Mouse (Mus musculus) stomach, embryonic 14.5 days (tissue): ENCODE results near the gene Smyd1. TPM values are rescaled to one million over a fixed set of nuclear protein-coding genes. Genes with fewer than 3 reads are reported as not detected.

Experiments
- ATAC-seq: fragments of 200-750 bp; cut with Nextera tagmentation; 2 replicates; pipeline ENCODE4 v1.8.0; 2017; ENCODE audit warnings: low read depth, moderate TSS enrichment; ENCODE audit not compliant: insufficient number of reproducible peaks, insufficient read depth, low FRiP score
- H3K27ac ChIP-seq: fragments of 300-500 bp; sonication (generic); 2 replicates; pipeline ENCODE4 v1.5.1; 2014; ENCODE audit warnings: mild to moderate bottlenecking, low read length, moderate library complexity, mixed read lengths
- H3K27me3 ChIP-seq: fragments of 300-500 bp; sonication (generic); 2 replicates; pipeline ENCODE4 v1.6.1; 2014; ENCODE audit warnings: low read length, control low read depth, mixed read lengths; ENCODE audit not compliant: control insufficient read depth, insufficient read depth
- H3K36me3 ChIP-seq: fragments of 300-500 bp; sonication (generic); 2 replicates; pipeline ENCODE4 v1.6.1; 2014; ENCODE audit warnings: mild to moderate bottlenecking, control low read depth, low read length, moderate library complexity, mixed read lengths; ENCODE audit not compliant: control insufficient read depth, insufficient read depth
- H3K4me1 ChIP-seq: fragments of 300-500 bp; sonication (generic); 2 replicates; pipeline ENCODE4 v1.6.1; 2014; ENCODE audit warnings: low read length, control low read depth, mixed read lengths; ENCODE audit not compliant: control insufficient read depth, insufficient read depth
- H3K4me2 ChIP-seq: fragments of 300-500 bp; sonication (generic); replicated peaks from 2 replicates; pipeline ENCODE4 v1.6.1; 2014; ENCODE audit warnings: low read depth, low read length, control low read depth
- H3K4me3 ChIP-seq: fragments of 300-500 bp; sonication (generic); 2 replicates; pipeline ENCODE4 v1.5.1; 2014; ENCODE audit warnings: low read depth, low read length, control low read depth
- H3K9ac ChIP-seq: fragments of 300-500 bp; sonication (generic); replicated peaks from 2 replicates; pipeline ENCODE4 v1.6.1; 2014; ENCODE audit warnings: low read depth, mild to moderate bottlenecking, control low read depth, low read length, moderate library complexity, mixed read lengths
- H3K9me3 ChIP-seq: fragments of 300-500 bp; sonication (generic); 2 replicates; pipeline ENCODE4 v1.6.1; 2016; ENCODE audit warnings: low read depth, low read length, control low read depth; ENCODE audit not compliant: control insufficient read depth
- WGBS: fragments of 180-500 bp; shearing (Covaris S2); extraction: QIAGEN DNeasy Blood & Tissue Kit; methylation state at CpG from one replicate; pipeline ENCODE4 v1.1.7; 2014; 5-methylcytosine and 5-hydroxymethylcytosine counted together
- polyA plus RNA-seq: library from polyadenylated mRNA; unstranded; fragments of >200 nt; fragmentation: Nextera tagmentation; extraction: Ambion mirVana; gene quantifications from 2 replicates; pipeline ENCODE4 v1.2.1, GENCODE M21; 2014

Smyd1 gene
- polyA plus RNA-seq, 1 experiment from 2014 or later = 0.78 TPM

- no peak overlapping the region for H3K9ac ChIP-seq
- H3K4me3 ChIP-seq = no peak overlapping the region
- H3K9me3 ChIP-seq = no peaks in the 10 kb centered on the region
- 81% methylated on average over 2 of the region's 2 CpGs for WGBS
- no peak overlapping the region for H3K4me2 ChIP-seq
- H3K4me1 ChIP-seq = no peaks in the 10 kb centered on the region
- no peaks in the 10 kb centered on the region for H3K36me3 ChIP-seq
- no peak for ATAC-seq
- H3K27ac ChIP-seq = no peak overlapping the region
- H3K27me3 ChIP-seq = no peaks in the 10 kb centered on the region
Measured at GRCm38 (mm10) chr6:71208691-71209090, 113.3 kb downstream of the Smyd1 start.

GRCm38 (mm10) chr6:71204166-71204565 is 117.9 kb downstream of the Smyd1 start:
- Histone ChIP-seq H3K4me1 (no peaks in the 10 kb centered on the region), H3K9ac (no peak overlapping the region), H3K27me3 (no peaks in the 10 kb centered on the region), H3K36me3 (no peaks in the 10 kb centered on the region), H3K27ac (no peak overlapping the region), H3K4me2 (no peak overlapping the region), H3K9me3 (no peaks in the 10 kb centered on the region), H3K4me3 (no peak overlapping the region)
- ATAC-seq = no peak
- 83% methylated on average over 8 of the region's 8 CpGs for WGBS

- no peak overlapping the region for H3K4me2 ChIP-seq
- H3K9ac ChIP-seq = no peak overlapping the region
- H3K4me1 ChIP-seq = no peaks in the 10 kb centered on the region
- WGBS = 73% methylated on average over 5 of the region's 5 CpGs
- no peaks in the 10 kb centered on the region for H3K36me3 ChIP-seq
- H3K9me3 ChIP-seq = no peaks in the 10 kb centered on the region
- H3K27me3 ChIP-seq = no peaks in the 10 kb centered on the region
- ATAC-seq = no peak
- H3K4me3 ChIP-seq = no peak overlapping the region
- H3K27ac ChIP-seq = no peak overlapping the region
Measured at GRCm38 (mm10) chr6:71203674-71204073, 118.4 kb downstream of the Smyd1 start.

GRCm38 (mm10) chr6:71201925-71202324 is 120.1 kb downstream of the Smyd1 start:
- H3K4me2 ChIP-seq = no peak overlapping the region
- H3K4me1 ChIP-seq = no peaks in the 10 kb centered on the region
- no peaks in the 10 kb centered on the region for H3K27me3 ChIP-seq
- H3K9me3 ChIP-seq = no peaks in the 10 kb centered on the region
- 46% methylated on average over 5 of the region's 5 CpGs for WGBS
- H3K27ac ChIP-seq = no peak overlapping the region
- H3K9ac ChIP-seq = no peak overlapping the region
- H3K4me3 ChIP-seq = no peak overlapping the region
- H3K36me3 ChIP-seq = no peaks in the 10 kb centered on the region
- ATAC-seq = no peak

- ATAC-seq = no peak
- Histone ChIP-seq H3K4me1 (no peaks in the 10 kb centered on the region), H3K27ac (no peak within 1 kb of the TSS), H3K36me3 (no peaks in the 10 kb centered on the region), H3K9me3 (no peaks in the 10 kb centered on the region), H3K27me3 (no peaks in the 10 kb centered on the region), H3K4me2 (no peak within 1 kb of the TSS), H3K4me3 (no peak within 1 kb of the TSS), H3K9ac (no peak within 1 kb of the TSS)
- 75% methylated on average over 4 of the region's 4 CpGs for WGBS
Measured at GRCm38 (mm10) chr6:71199612-71200011, 122.4 kb downstream of the Smyd1 start, which contains the start of gene Fabp1. TSS of gene Fabp1 (plus strand) at chr6:71199827.

GRCm38 (mm10) chr6:71197636-71198535 is 124.1 kb downstream of the Smyd1 start:
- 73% methylated on average over 13 of the region's 13 CpGs for WGBS
- Histone ChIP-seq H3K27me3 (no peaks in the 10 kb centered on the region), H3K4me3 (no peak overlapping the region), H3K4me1 (no peaks in the 10 kb centered on the region), H3K36me3 (no peaks in the 10 kb centered on the region), H3K27ac (no peak overlapping the region), H3K9me3 (no peaks in the 10 kb centered on the region), H3K4me2 (no peak overlapping the region), H3K9ac (no peak overlapping the region)
- no peak for ATAC-seq

GRCm38 (mm10) chr6:71196107-71196506 is 125.9 kb downstream of the Smyd1 start:
- H3K4me1 ChIP-seq = no peaks in the 10 kb centered on the region
- H3K27me3 ChIP-seq = no peaks in the 10 kb centered on the region
- no peak overlapping the region for H3K9ac ChIP-seq
- no peaks in the 10 kb centered on the region for H3K36me3 ChIP-seq
- no peak overlapping the region for H3K4me2 ChIP-seq
- H3K9me3 ChIP-seq = no peaks in the 10 kb centered on the region
- H3K4me3 ChIP-seq = no peak overlapping the region
- H3K27ac ChIP-seq = no peak overlapping the region
- ATAC-seq = no peak

GRCm38 (mm10) chr6:71193151-71193740 is 128.8 kb downstream of the Smyd1 start:
- Histone ChIP-seq H3K27ac (no peak overlapping the region), H3K4me1 (no peaks in the 10 kb centered on the region), H3K27me3 (no peaks in the 10 kb centered on the region), H3K9ac (no peak overlapping the region), H3K4me3 (no peak overlapping the region), H3K9me3 (no peaks in the 10 kb centered on the region), H3K4me2 (no peak overlapping the region), H3K36me3 (no peaks in the 10 kb centered on the region)
- ATAC-seq = no peak
- WGBS = 81% methylated on average over 6 of the region's 6 CpGs
